Mouse (Mus musculus) yolk sac, embryonic 10.5 days (tissue): ENCODE results near the gene Grip1.

ENCODE experiments used
- DNase-seq: peaks from one replicate; pipeline ENCODE4 v3.0.0-alpha.2; 2017; ENCODE audit warnings: low spot score

The Grip1 gene

GRCm38 (mm10) chr10:119453431-119454105 lies at the start of gene Grip1:
Grip1 (plus strand) TSS chr10:119453830.
- DNase-seq: peak; percentile 86

GRCm38 (mm10) chr10:119405103-119405502 lies 48.5 kb upstream of the Grip1 start:
- DNase-seq: no peak

GRCm38 (mm10) chr10:119405612-119406011 lies 48.0 kb upstream of the Grip1 start:
- no peak for DNase-seq

GRCm38 (mm10) chr10:119408327-119408726 lies 45.3 kb upstream of the Grip1 start:
- peak; percentile 23 for DNase-seq

- DNase-seq: no peak
Measured at GRCm38 (mm10) chr10:119413238-119413637, 40.4 kb upstream of the Grip1 start.

- DNase-seq: no peak
Measured at GRCm38 (mm10) chr10:119415106-119415505, 38.5 kb upstream of the Grip1 start.

- DNase-seq: peak; percentile 16
Measured at GRCm38 (mm10) chr10:119421418-119421817, 32.2 kb upstream of the Grip1 start.

GRCm38 (mm10) chr10:119423821-119424534 lies 29.7 kb upstream of the Grip1 start:
- no peak for DNase-seq

- DNase-seq: no peak
Measured at GRCm38 (mm10) chr10:119427653-119428052, 26.0 kb upstream of the Grip1 start.

- DNase-seq: no peak
Measured at GRCm38 (mm10) chr10:119428106-119428505, 25.5 kb upstream of the Grip1 start.

GRCm38 (mm10) chr10:119430240-119430639 lies 23.4 kb upstream of the Grip1 start:
- DNase-seq: no peak

GRCm38 (mm10) chr10:119431801-119432200 lies 21.8 kb upstream of the Grip1 start:
- DNase-seq: no peak

GRCm38 (mm10) chr10:119435818-119436217 lies 17.8 kb upstream of the Grip1 start:
- no peak for DNase-seq

GRCm38 (mm10) chr10:119437319-119437718 lies 16.3 kb upstream of the Grip1 start:
- DNase-seq: no peak

- DNase-seq: no peak
Measured at GRCm38 (mm10) chr10:119441743-119442142, 11.9 kb upstream of the Grip1 start.

- DNase-seq: peak; percentile 78
Measured at GRCm38 (mm10) chr10:119447392-119447914, 6.2 kb upstream of the Grip1 start.

GRCm38 (mm10) chr10:119447930-119448329 lies 5.7 kb upstream of the Grip1 start:
- peak; percentile 26 for DNase-seq

GRCm38 (mm10) chr10:119452698-119453097 lies 932 bp upstream of the Grip1 start:
- DNase-seq: no peak

GRCm38 (mm10) chr10:119454106-119454667 lies 557 bp downstream of the Grip1 start:
- DNase-seq: peak; percentile 45

- DNase-seq: no peak
Measured at GRCm38 (mm10) chr10:119454668-119455542, 1.3 kb downstream of the Grip1 start.

GRCm38 (mm10) chr10:119455543-119455940 lies 1.9 kb downstream of the Grip1 start:
- no peak for DNase-seq

- DNase-seq: no peak
Measured at GRCm38 (mm10) chr10:119457121-119457520, 3.5 kb downstream of the Grip1 start.
